Mouse (Mus musculus) thymus, adult 18-20 months (tissue): ENCODE data around the gene Gpc6.

Experiments
- DNase-seq, 2 experiments: peaks; one replicate each; pipeline ENCODE4 v3.0.0; 2022; ENCODE audit warnings: mixed read lengths in 2 of 2

Gene Gpc6

DNA sequence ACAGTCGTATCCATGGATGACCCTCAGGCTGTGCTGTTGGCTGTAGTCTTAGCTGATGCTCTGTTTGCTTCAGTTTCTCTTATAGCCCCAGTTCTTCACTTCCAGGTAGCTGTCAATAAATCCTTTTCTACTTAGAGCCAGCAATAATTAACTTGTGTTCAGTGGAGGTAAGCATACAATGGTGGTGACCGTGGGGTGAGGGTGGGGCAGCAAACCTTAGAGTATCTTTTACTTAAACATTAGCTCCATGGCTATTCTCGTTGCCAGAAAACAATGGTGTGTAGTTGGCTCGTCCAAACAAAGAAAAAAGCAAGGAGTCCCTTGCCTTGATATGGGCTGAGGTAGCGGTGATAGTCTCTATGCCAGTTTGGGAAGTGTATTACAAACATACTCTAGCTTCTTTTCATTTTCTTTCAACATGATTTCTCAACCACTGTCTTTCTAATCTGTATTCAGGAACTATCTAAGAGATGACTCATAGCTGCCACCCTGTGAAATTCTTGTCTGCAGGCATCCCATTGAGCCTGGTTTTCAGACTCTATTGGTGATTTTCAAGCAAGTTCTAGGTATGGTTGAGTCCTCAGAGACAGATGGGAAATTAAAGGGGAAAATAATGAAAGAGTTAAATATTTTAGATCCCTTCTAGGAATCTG is 22.9 kb downstream of the Gpc6 start:
- no peak for DNase-seq

DNA sequence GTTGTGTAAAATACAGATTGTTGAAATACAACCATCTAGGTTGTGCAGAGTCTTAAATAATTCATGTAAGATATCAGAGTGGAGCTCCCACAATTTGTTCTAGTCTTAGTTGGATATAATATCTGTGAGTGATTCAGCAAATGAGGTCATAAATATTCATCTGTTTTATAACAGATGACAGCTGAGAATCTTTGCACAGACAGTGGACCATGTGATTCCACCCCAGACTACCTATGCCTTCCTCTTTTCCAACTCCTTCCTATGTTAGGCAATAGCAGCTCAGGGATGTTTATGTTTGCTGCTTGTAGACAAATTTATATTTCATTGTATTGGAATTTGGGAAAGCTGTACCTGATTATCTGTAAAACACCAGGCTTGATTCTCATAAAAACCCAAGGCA is 32.0 kb downstream of the Gpc6 start:
- no peak for DNase-seq

DNA sequence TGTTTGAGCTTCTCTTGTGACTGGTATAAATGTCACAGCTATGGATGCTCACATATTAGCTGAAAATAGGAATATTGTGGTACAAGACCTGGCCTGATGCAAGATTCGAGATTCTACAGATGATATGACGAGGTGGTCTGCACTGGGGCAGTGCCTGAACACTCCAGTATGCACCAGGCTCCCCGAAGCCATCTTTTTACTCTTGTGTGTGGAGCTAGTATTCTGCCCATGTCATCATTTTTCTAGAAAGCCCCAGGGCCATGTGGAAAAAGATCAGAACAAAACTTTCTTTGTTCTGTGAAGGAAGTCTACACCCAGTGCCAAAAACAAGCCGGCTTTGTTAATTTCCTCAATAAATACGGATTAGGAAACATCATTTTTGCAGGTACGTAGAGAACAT is 39.7 kb downstream of the Gpc6 start:
- DNase-seq: no peak

DNA sequence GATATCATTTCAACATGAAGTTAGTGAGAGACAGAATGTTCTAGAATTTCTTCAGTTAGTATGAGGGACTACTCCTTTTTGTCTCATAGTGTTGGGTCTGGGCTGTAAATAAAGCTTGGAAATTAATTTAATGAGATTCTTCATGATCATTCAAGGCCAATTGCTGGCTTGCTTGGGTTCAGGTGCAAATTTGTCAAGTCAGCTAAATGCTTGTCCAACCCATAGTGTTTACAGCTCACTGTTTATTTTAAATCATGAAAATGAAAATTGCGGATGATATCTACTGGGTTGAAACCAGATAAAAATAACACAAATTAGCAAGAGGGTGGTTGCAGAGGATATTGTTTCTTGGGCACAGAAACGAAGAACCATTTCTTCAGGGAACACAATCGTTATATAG is 49.6 kb downstream of the Gpc6 start:
- no peak for DNase-seq

DNA sequence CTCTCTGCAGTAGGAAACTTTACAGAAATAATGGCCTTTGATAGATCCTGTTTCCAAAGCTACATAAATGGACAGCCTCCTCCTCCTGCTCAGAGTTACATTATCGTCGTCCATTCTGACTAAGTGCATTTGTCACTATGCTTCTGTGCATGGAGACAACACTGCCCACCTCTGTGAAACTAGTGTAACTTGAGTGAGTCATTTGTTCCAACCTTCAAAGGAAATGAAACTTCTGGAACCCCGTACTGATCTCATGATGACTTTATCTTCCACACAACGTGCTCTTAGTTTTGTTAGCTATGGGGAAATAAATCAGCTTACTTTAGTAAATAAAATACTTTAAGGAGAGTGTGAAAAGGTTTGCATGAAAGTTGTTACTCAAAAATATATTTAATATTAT is 50.1 kb downstream of the Gpc6 start:
- no peak for DNase-seq

DNA sequence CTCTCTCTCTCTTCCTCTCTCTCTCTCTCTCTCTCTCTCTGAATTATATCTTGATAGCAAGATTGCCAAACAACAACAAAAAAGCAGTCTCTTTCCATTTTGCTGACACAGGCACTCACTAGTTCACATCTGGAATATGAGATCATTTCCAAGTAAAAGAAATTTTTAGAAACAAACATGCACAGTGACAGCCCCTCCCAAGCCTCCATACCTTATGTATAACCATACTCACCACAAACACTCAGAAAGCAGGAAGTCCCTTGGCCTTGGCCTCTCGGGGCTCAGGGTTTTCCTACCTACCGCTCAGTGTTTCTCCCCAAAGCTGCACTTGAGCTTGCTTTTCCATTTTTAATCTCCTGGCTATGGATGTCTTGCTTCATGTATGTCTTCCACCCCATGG is 52.1 kb downstream of the Gpc6 start:
- DNase-seq: no peak

DNA sequence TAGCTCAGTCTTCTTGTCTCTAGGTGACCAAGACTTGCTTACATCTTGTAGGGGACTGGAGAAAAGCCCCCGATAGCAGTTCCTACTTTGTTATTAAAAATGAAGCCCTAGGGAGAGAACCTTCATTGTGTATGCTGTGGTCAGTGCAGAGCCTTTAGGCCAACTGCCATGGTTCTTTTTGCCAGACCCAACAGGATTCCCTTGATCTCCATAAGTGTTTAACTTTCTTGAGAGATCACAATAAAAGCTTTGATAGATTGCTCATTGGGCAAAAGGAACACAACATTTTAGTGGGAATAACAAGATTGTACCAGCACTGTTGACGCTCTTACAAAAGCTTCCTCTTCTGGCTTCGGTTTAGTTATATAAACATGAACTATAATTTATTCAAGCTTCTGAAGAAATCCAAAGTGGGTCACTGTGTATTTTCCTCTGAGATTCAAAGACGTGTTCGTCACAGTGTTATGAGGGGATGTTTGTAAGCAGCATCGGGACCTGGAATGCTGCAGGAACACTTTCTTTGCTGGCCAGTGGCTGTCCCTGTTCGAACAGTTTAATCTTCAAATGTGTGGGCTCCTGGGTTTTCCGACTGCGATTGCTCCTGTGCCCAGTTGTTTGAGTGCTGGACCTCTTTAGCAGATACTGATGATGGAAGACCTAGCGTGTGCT is 54.7 kb downstream of the Gpc6 start:
- no peak for DNase-seq

DNA sequence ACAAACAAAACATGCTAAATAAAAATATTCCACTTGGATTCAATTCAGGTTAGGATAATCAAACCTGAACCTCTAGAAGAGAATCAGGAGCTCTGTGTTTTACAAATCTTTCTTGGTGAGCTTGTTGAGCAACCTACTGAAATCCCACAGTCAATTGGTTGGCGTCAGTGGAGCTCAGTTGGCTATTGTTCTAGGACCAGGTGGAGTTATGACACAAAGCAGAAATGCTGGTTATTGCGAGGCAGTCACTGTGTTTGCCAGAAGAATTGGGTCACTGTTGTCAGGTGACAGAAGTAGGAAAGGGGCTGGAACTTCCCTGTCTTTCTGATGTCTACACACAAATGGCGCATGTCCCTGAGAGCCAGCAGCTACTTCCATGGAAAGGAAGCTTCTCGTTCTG is 56.6 kb downstream of the Gpc6 start:
- DNase-seq: no peak

DNA sequence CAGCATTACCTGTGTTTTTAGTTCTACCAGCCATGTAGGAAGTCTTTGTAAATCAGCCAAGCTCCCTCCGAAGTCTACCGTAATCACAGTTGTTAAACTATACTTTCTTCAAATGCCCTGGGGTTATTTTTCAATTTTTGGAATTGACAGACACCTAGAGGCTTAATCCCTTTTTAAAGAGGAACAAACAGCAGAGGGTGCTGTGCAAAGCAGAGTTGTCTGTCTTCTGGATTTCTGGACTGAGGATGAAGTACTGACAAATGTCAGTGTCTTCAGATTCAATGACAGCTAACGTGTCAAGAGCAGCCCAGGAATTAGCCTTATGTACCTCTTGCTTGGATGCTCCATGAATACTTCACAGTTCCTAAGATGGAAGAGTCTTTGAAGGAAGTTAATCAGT is 62.2 kb downstream of the Gpc6 start:
- DNase-seq: no peak

DNA sequence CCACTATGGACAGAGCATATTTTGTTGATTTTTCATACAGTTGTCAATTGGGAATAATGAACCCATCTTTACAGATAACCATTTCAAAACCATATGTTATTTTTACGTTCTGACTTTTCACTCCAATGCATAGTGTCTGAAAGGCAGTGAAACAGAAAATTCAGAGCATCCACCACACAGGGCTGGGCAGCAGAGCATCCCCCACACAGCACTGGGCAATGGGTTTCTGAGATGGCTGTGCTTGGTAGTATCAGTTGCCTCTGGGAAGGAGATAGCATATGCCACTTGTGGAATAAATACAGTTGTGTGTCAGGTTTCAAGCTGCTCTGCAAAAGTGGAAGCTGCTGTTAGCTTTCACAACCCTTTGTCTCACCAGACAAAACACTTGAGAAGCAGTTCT is 75.3 kb downstream of the Gpc6 start:
- no peak for DNase-seq

DNA sequence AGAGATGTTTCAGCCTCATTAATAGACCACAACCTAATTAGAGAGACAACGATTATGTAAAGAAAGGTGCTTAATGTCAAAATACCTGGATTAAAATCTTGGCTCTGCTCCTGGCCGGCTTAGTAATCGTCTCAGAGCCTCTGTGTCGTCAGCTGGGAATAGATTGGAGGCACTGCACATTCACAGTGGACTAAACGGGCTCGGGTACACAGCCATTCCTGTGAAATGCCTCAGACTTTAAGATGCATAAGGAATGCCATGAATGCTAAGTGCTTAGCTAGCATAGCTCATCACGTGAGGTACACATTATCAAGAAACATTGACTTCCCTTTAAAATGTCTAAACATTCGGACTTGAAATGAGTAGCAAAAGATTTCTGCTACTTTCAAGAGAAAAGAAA is 77.2 kb downstream of the Gpc6 start:
- no peak for DNase-seq

DNA sequence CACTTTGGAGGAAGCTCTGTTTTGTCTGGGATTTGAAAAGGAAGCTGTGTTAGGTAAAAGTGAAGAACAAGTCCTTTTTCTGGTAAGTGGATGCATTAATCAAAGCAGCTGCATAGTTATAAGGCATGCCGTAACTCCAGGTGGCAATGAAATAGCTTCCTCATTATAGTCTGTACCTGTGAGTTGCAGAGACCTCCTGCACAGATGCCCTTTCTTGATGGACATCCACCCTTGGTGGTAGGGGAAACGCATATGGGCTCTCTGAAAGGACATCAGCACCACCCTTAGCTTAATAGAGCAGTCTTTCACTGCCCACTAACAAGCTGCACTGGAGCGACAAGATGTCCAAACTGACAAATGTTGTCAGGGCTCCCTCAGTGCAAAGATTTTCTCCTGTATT is 83.7 kb downstream of the Gpc6 start:
- no peak for DNase-seq

DNA sequence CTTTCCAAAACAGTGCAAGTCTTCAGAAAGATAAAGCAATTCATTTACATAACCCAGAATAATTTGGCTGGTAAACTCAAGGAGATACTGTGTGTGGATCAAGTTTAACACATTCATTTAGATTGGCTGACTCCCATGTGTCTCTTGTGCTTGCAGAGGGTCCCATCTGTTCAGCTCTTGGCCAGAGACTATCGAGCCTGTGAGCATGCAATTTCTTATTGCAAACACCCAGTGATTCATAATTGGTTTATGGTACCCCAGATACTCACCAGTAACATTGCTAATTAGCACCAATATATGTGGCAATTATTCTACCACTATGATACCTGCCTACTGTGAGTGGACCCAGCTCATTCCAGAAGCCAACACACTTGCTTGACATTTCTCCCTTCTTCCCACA is 87.9 kb downstream of the Gpc6 start:
- no peak for DNase-seq

DNA sequence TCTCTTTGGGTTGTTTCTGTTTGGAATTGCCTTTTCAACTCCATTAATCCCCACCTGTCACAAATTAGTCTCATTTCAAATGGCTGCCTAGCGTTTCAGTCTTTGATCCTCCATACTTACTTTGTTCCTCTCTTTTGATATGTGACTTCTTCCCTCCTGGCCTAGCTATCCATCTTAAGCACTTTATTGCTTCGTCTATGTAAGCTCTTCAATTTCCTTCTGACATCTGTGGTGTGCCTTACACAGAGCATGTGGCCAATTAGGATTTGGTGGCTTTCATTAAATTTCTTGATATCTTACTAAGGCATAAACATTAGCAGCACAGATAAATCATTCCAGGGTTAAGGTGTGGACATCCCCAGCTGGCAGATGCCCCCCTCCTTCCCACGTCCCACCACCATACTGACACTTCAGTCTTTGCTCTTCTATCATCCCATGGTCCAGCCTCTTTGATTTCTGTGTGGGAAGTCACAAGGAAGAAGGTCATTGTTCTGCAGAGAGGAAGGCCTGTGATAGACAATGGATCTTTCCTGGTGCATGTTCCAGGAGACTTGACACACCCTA is 88.5 kb downstream of the Gpc6 start:
- no peak for DNase-seq

DNA sequence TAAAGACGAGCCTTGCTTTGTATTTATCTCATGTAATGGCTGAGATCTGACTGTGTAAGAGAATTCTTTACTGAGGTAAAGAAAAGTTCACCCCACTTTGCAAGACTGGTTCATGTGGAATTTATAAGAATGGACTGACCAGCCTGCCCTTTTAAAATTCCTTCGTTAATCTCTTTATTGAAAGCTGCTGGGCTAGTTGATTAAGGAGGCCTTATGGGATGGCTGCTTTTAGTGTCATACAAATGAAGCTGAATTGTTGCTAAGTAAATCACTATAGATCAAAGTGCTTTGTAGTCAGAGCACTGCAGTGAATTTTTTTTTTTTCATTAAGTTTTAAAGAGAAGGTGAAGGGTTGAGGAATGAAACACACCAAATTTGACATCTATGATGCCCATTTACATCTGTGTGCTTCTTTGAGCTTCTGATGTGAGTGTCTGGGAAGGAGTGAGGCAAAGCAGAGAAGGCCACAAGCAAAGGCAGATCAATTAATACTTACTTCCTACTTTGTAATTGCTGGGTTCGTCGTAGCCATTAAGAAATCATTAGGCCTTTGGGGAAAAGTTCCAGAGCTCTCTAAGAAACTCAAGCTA is 90.3 kb downstream of the Gpc6 start:
- DNase-seq: no peak

DNA sequence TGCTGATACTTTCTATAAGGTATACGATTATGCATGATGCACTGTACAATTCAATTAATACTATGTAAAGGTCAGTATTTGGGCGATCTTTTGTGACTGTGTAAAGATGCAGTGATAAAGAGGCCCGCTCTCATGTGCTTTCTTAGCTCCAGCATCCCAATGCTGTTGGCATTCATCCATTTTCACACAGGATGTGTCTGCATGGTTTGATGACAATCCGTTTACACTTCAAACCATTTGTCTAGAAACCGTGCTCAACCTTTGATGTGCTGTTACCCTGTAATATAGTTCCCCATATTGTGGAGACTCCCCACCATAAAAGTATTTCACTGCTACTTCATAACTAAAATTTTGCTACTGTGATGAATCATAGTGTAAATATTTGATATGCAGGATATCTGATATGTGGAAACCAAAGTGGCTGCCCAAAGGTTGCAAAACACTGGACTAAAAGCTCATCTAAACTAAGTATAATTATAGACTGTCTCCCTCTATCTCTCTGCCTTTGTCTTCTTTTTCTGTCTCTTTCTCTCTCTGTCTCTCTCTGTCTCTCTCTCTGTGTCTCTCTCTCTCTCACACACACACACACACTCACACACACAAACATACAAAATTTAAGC is 97.2 kb downstream of the Gpc6 start:
- DNase-seq: no peak

DNA sequence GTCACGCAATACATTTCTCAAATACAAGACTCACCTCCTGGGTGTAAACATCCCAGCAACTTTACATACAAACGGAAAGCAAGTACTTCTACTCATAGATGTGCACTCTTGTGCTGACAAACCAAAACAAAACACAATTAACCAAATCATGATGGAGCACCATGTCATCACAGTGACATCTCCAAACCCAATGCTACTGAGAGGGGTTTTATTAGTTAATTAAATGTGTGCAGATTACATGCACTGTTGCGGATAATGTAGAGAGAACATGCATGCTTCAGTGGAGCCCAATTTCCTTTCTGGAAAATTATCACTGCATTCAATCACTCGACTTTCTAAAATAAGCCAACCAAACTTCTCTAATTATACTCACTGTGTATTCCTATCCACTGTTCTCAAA is 109.0 kb downstream of the Gpc6 start:
- no peak for DNase-seq

DNA sequence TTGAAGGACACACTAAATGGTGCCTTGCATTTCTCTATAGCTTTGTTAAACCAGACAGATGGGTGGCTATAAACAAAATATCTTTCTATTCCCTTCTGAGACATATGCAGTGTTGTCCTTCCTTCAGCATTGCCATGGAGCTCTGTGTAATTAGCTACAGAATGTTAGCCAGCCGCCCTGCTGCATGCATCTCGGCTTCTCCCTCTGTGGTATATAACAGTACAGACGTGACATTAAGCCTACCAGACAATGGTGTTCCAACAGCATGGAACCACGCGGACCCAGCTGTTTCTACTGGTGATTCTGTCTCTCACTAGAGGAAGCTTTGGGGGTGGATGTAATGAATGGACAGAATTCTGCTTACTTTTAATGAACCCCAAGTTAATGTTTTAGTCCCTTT is 115.9 kb downstream of the Gpc6 start:
- DNase-seq: no peak

DNA sequence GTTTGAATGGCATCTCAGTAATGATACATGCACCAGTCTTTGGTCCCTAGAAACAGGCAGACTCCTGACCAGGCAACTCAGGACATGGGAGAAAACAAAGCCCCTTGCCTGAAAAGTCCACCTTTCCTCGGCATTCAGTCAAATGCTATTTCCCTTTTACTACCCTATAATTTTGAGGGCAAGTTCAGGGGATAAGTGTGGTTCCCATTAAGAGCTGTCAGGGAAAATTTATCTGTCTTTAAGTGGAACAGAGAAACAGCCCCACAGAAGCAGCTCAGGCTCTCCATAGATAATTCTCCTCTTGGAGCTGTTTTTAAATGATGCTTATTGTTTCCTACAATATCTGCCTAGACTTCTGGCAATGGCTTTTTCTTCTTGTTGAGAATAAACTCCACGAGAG is 123.8 kb downstream of the Gpc6 start:
- DNase-seq: no peak

DNA sequence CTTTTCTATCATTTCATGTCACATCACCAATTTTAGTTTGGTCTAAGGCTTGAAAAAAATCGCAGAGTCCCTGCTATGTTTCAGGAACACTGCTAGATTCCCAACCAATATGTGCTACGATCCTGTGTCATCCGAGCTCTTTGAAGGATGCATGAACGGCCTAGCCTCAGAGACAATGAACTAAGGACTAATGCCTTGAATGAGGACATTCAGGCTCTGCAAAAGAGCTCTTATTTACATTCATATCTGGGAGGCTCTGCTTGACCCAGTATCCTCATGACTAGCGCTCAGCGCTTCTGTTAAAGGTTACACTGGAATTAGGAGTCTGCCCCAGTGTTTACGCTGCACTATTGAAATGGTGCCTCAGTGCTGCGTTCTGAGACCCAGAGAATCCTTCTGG is 125.8 kb downstream of the Gpc6 start:
- no peak for DNase-seq

DNA sequence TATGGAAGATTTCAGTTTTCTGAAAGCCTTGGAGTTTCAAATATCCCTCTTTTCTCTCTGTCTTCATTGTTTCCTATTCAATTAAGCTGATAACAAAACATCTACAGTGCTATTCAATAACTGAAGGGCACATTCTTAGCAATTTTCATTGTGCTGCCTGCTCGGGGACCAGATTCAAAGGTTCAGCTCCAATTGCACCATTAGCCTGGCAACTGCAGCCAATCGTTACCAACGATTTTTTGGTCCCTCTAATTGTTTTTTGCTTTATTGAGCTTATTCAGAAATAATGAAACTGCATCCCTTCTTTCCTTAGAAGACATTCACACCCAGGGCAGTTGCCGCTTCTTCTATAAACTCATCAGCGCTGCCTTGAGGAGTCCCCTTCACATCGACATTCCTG is 128.2 kb downstream of the Gpc6 start:
- DNase-seq: no peak

DNA sequence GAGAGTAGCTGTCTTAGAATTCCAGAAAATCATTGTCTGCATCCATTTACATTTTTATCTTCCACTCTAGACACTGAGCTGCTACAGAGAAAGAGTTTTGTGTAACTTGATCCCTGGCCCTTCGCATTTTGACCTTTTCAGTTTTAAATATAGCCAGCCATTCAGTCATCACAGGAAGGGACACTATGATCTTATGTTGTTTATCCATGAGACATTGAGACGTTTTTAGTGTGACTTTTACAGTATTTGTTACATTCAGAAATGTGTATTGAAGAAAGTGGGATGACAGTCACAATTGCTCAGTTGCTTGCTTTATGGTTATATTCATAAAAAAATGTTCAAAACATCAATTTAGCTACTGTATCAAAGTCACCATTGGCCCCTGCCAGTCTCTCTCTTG is 130.0 kb downstream of the Gpc6 start:
- no peak for DNase-seq

DNA sequence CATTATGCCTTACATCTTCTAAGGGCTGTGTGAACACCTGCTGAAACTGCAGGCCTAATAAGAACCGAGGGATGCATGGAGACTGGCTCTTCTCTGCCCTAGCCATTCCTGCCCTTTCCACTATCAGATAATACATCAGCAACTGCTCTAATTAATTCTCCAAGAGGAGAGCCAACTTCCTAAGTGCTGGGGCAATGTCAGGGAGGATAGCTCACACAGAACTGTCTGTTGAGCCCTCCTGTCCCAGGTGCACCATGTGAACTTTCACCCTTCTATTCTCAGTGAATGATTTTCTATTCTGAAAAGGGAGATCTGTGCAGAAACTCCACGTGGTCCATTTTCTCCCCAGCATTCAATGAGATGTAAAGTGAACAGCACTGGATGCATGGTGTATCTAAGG is 136.0 kb downstream of the Gpc6 start:
- no peak for DNase-seq

DNA sequence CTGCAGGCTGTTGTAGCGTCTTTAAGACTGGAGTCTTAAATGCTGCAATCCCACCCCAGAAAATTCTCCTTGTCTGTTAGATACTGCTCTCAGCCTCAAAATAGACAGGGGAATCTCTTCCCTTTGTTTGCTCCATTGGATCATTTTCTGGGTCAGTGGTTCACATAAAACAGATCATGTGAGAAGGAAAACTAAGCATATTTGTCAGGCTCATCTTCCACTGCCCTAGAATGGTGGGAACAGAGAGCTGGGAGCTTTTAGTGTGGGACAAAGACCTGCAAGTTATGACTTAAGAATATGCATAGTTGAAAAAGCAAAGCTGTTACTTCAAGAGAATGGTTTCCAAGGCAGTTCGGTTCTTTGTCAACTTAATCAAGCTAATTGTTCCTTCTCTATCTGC is 136.4 kb downstream of the Gpc6 start:
- no peak for DNase-seq
